Mouse (Mus musculus) bone marrow macrophage, adult 2 months (primary cell): ENCODE results near the gene Rab15.

ENCODE experiments used
- CTCF ChIP-seq: IDR thresholded peaks from 2 replicates; pipeline ENCODE4 v1.5.1; 2012; ENCODE audit warnings: low read depth, mild to moderate bottlenecking, low read length, moderate library complexity
- POLR2A ChIP-seq: IDR thresholded peaks from 2 replicates; pipeline ENCODE4 v1.6.1; 2012; ENCODE audit warnings: mild to moderate bottlenecking, low read depth, low read length, borderline replicate concordance

- no peak for TF ChIP-seq CTCF
- TF ChIP-seq POLR2A: no peak
Observed at GRCm38 (mm10) chr12:76811006-76811405, 11.7 kb downstream of the Rab15 start.
